18 mouse cellular contexts compared by ENCODE assay signal in genomic region chr14:100026671-100027070, GRCm38 (mm10).
DNase-seq lines count a peak whose midpoint lies in the region; ATAC-seq lines count a peak whose summit lies in the region.
"Had no signal": no experiment of that assay in that cellular context is flagged by ENCODE, and none has a peak within 500 bp of the region (broad histone marks: within the 10 kb centered on the region; RNA-seq: fewer than 3 reads in every experiment).

No protein-coding gene starts in this region.

- H3K9me3 ChIP-seq in heart, embryonic 10.5 days = no peaks in the 10 kb centered on the region
- no peaks in the 10 kb centered on the region for H3K9me3 ChIP-seq in embryonic facial prominence, embryonic 15.5 days (replicated peaks)
- H3K9me3 ChIP-seq: embryonic facial prominence, embryonic 12.5 days; neural tube, embryonic 12.5 days had no signal

- DNase-seq in heart, adult 8-10 months (ENCODE audit: low spot score) = peak; percentile 31
- no peak for DNase-seq in heart, embryonic 10.5 days (ENCODE audit: low spot score)
- DNase-seq in kidney, postnatal 4 days = peak; percentile 3 to 6
- DNase-seq in kidney, adult 18-20 months = no peak
- peak; percentile 3 for DNase-seq in NIH3T3 (ENCODE audit: low read depth)
- no peak for DNase-seq in cerebellum, postnatal 14 days
- DNase-seq: adrenal gland, adult 8-10 months; cerebellum, adult 9-10 months; layer of hippocampus, postnatal 36 days; liver; liver, postnatal 0 days; thymus, postnatal 25 days had no signal

- peaks cover 7% of the 10 kb centered on the region; the same call in 1 of the 2 replicates for H3K36me3 ChIP-seq in heart, embryonic 10.5 days
- H3K36me3 ChIP-seq in embryonic facial prominence, embryonic 15.5 days = peaks cover 3% of the 10 kb centered on the region

- no peak overlapping the region for H3K4me2 ChIP-seq in embryonic facial prominence, embryonic 15.5 days (replicated peaks)
- H3K4me2 ChIP-seq: embryonic facial prominence, embryonic 12.5 days; midbrain, embryonic 11.5 days; neural tube, embryonic 12.5 days had no signal

- H3K27me3 ChIP-seq in heart, embryonic 10.5 days (ENCODE audit: insufficient read depth, poor library complexity, severe bottlenecking) = no peaks in the 10 kb centered on the region
- H3K27me3 ChIP-seq in embryonic facial prominence, embryonic 15.5 days = no peaks in the 10 kb centered on the region
- H3K27me3 ChIP-seq: embryonic facial prominence, embryonic 12.5 days; neural tube, embryonic 12.5 days; Patski had no signal

- H3K9ac ChIP-seq in embryonic facial prominence, embryonic 15.5 days = no peak overlapping the region
- H3K9ac ChIP-seq: embryonic facial prominence, embryonic 12.5 days; liver, postnatal 0 days; neural tube, embryonic 12.5 days had no signal

- no peak overlapping the region for H3K4me3 ChIP-seq in heart, embryonic 10.5 days
- 0 out of 2 replicates have a peak overlapping the region, but pooled peaks have one; percentile 4 for H3K4me3 ChIP-seq in embryonic facial prominence, embryonic 15.5 days (replicated peaks)
- H3K4me3 ChIP-seq: embryonic facial prominence, embryonic 12.5 days; neural tube, embryonic 12.5 days had no signal

- no peak for ATAC-seq in embryonic facial prominence, embryonic 15.5 days (ENCODE audit: insufficient number of reproducible peaks, low FRiP score, low TSS enrichment, low read depth)
- ATAC-seq: forebrain, embryonic 16.5 days; liver, postnatal 0 days; Patski had no signal

- H3K4me1 ChIP-seq in heart, embryonic 10.5 days = no peaks in the 10 kb centered on the region
- H3K4me1 ChIP-seq in embryonic facial prominence, embryonic 15.5 days = no peaks in the 10 kb centered on the region

- WGBS in heart, embryonic 10.5 days = 86% methylated on average over 6 of the region's 6 CpGs
- WGBS in embryonic facial prominence, embryonic 15.5 days = 54% methylated on average over 6 of the region's 6 CpGs

- no peak overlapping the region for H3K27ac ChIP-seq in heart, embryonic 10.5 days
- no peak overlapping the region for H3K27ac ChIP-seq in embryonic facial prominence, embryonic 15.5 days (replicated peaks)
- H3K27ac ChIP-seq: embryonic facial prominence, embryonic 12.5 days; neural tube, embryonic 12.5 days had no signal

Comparison
In these comparisons a context has a peak if more than half of its experiments do, and no peak if none do; other contexts are left out.
1. DNase-seq: peak in heart, adult 8-10 months (single experiment), kidney, postnatal 4 days (2 of 2) and NIH3T3 (single experiment); none in heart, embryonic 10.5 days (single experiment), kidney, adult 18-20 months (single experiment) and cerebellum, postnatal 14 days (0 of 2).